Mouse (Mus musculus) liver, embryonic 14.5 days (tissue): ENCODE results near the gene Cacna1d.

ENCODE experiments used
- CTCF ChIP-seq: IDR thresholded peaks from 2 replicates; pipeline ENCODE4 v1.5.1; 2016; ENCODE audit warnings: antibody characterized with exemption, low read depth, control low read depth
- EP300 ChIP-seq: IDR thresholded peaks from 2 replicates; pipeline ENCODE4 v1.6.1; 2016; ENCODE audit warnings: antibody characterized with exemption, low read depth

- no peak for TF ChIP-seq CTCF
- TF ChIP-seq EP300: no peak
Observed at GRCm38 (mm10) chr14:30022471-30022870, 468.8 kb downstream of the Cacna1d start.
